Mouse (Mus musculus) Muller cell, postnatal 12 days (primary cell): Measurements from ENCODE around the gene Phf23.

Experiments used
- DNase-seq: peaks from one replicate; pipeline ENCODE4 v3.0.0-alpha.2; 2015; ENCODE audit errors: inconsistent ontology term

Gene Phf23

DNA sequence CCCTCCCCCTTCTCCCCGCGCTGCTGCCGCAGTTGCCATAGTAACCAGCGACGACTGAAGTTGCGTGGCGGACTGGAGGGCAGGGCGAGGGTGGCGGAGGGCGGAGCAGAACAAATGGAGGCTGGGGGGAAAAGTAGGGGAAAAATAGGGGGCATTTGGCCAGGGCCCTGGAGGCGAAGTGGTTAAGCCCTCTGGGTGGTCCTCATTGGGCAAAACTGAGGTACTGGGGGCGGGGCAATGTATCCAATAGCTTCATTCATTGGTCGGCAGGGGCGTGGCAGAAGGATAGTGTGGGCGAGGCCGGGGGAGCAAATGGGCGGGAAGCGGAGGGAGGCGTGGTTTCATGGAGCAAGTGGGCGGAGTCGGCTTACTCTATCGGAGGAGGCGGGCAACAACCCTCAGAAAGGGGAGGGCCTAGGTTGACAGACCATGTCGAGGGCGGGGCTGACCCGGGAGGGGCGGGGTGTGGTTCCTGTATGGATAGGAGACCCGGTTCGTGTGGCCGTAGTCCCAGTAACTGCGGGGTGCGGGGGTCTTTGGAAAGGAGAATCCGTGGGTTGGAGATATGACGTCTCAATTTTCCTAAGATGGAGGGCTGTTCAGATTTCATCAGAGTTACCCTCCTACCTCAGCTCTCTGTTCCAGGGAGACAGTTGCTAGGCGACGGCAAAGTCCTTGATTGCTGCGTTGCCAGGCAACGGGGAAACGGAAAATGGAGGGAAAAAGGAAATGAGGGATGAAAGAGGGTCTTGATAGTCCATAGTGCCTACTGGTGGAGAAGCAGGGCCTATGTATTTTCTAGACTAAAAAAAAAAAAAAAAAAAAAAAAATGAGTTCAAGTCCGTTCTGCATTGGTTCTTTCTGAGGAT is 25.9 kb downstream of the Phf23 start:
- DNase-seq = peak; percentile 99

DNA sequence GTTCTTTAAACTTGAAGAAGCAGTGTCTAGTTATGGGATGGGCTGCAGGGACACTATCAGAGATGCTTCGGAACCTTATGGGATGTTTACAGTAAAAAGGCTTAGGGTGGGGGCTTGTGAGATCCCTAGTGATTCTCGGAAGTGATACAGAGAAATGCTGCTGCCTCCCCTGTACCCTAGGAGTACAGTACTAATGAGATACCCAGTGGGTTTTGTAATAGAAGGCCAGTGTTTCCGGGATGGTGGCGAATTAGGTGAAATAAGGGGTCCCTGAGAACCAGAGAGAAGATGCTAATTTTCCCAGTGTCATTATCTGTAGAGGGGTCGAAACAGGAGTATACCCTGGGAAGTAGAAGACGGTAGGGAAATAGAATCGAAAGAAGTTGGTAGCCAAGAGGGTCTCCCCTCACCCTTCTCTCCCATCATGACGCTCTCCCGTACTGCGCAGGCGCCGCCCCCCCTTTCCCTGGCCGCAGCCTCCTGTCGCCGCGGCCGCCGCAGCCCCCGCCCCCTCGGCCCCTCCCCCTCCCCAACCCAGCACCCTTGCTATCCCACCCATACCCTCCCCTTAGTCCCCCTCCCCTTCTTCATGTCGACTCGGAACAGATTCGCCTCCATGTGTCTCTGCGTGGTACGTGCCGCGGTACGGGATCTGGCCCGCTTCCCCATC is 28.0 kb downstream of the Phf23 start:
- peak; percentile 52 for DNase-seq

DNA sequence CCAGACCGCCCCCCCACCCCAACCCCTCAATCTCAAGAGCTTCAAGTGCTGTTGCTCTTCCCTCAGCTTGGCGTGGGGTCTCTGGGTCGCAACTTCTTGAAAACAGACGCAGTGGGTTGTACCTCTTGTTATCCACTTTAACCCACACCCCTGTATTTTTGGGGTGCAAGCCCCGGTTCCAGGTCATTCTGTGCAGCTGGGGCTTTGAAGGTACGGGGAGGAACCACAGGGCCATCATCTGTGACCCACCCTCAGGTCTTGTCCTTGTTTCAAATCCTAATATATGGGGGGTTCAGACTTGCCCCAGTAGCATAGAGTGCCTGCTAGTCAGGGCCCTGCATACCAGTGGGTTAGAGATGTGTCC is 28.6 kb downstream of the Phf23 start:
- DNase-seq = no peak

DNA sequence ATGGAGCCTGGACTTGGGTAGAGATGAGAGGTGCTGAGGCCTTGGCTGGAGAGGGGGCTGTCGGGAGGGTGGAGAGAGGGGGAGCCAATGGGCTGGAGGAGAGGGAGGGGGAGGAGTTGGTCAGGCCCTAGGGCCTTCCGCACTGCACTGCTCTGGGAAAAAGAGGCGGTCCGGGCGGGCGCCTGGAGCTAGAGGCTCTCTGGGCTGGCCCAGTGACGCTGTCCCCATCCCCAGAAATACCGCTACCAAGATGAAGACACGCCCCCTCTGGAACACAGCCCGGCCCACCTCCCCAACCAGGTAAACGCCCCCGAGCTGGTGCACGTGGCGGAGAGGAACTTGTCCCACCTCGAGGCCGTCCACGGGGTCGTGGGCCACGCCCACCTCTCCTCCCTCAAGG is 31.1 kb downstream of the Phf23 start:
- peak; percentile 93 for DNase-seq

DNA sequence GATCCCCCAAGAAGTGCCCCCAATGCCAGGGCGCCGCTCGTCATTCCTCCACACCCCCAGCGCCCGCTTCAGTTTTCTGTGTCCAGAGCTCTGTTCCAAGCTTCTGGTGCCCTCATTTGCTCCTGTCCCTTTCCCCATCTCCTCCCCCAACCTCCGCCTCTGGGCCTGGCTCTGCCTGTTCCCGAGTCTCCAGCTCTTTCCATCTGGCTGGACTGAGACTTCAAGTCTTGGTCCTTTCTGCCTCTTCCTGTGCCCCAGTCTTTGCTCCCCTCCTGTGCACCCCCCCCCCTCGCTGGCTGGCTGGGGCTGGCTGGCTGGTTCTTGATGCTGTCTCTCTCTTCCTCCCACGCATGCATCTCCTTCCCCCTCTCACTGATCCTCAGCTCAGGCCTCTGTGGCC is 31.8 kb downstream of the Phf23 start:
- peak; percentile 72 for DNase-seq

DNA sequence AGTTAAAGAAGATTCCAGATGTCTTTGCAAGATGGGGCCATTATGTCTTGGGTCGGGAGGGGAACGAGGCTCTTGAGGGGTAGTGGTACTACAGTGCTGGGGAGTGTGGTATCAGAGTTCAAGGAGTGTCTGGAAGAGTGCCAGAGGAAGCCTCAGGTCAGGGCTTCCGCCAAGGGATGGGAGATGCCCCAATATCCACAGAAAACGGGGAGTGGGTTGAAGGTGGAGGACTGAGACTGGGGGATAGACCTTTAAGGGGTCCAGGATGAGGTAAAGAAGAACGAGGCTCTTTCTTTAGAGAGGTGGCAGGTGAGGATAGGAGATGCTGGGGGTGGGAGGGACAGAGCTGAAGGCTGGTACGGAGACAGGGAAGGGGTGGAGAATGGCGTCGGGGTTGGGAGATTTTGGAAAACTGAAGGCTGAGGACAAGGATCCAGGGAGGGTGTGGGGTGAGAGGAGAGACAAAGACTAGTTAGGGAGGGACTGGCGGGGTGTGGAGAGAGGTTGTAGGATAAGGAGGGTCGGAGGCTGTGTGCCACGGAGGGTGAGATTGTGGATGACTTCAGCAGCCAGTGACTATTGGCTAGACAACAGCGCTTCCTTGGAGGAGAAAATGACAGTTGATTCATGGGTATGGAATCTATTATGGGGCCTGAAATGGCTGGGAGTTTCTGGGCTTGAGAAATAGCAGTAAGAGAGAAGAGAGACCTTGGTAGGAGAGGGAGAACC is 33.0 kb downstream of the Phf23 start:
- DNase-seq = no peak

DNA sequence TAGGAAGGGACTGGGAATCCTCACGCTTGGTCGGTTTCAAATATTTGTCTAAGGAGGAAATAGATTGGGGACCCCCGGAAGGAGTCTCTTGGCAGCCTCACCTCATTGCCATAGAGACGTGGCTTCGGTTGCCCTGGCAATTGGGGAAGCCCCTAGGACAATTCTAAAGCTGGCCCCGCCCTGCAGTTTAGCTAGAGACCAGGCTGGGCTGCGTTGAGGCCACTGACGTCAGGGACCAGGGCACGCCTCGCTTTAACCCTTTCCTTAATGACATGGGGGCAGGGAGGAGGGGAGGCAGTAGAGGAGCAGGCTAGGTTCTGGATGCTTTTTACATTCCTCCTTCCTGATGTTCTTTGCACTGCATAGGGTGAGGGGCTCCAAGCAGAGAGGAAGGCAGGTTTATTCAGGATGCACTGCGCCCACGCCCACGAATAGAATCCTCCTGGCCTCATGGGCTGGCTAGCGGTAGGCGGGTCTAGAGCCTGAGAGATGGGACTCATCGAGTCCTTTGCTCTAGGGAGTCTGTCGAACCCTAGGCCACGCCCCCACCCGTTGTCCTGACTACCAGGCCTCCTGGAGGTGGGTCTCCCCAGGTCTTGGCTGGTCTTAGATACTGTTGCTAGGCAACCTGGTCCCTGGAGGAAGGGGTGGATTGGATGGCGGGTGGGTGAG is 33.7 kb downstream of the Phf23 start:
- peak; percentile 97 for DNase-seq

DNA sequence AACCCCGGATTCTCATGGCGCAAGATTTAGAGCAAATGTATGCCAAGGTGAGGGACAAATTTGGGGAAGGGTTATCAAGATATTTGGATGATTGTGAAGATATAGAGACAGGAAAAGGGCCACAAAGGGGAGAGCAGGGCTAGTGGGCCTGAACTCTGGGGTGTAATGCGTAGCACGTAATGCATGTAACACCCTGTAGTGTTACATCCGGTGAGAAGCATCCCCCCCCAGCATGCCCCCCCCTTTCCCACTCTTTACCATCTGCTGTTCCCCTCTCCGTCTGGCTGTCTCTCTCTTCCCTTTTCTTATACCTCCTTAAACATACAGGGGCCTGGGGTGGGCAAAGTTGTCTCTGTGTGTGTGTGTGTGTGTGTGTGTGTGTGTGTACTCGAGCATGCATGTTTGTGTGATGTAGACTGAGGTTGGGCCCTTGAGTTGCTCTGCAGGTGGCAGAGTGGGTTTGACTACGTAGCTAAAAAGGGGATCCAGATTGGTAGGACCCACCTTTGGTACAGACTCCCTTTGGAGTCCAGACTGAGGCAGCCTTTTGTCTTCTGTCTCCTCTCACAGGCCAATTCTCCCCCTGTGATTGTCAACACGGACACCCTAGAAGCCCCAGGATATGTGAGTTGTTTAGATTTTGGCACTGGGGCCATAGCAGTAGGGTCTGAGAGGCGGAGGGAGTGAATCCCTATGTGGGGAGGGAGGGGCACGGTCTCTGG is 34.4 kb downstream of the Phf23 start:
- no peak for DNase-seq

DNA sequence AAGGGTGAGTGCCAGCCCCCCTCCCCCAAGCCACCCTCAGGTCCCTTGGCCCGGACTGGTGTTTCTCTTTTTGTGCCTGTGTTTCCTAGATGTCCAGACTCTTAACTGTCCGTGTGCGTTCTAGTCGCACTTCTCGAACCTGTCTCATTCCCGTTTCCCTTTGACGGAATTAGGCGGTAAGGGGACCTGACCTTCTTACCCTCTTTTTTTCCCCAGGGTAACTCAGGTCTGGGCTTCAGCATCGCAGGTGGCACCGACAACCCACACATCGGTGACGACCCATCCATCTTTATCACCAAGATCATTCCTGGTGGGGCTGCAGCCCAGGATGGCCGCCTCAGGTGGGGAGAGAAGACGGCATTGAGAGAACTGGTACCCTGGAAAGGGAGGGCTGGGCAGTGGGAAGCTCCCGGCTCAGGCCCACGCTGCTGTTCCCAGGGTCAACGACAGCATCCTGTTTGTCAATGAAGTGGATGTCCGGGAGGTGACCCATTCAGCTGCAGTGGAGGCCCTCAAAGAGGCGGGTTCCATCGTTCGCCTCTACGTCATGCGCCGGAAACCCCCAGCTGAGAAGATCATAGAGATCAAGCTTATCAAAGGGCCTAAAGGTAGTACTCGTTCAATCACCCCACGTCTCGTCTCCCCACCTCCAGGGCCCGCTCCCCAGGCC is 35.2 kb downstream of the Phf23 start:
- no peak for DNase-seq

DNA sequence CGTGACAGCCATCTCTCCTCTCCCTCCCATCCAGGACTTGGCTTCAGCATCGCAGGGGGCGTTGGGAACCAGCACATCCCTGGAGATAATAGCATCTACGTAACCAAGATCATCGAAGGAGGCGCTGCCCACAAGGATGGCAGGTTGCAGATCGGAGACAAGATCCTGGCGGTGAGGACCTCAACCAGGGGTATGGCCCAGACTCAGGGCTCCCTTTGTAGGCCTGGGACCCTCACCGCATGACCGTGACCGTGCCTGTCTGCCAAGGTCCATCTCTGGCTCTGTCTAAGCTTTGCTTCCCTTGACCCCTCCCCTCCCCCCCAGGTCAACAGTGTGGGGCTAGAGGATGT is 35.7 kb downstream of the Phf23 start:
- no peak for DNase-seq

DNA sequence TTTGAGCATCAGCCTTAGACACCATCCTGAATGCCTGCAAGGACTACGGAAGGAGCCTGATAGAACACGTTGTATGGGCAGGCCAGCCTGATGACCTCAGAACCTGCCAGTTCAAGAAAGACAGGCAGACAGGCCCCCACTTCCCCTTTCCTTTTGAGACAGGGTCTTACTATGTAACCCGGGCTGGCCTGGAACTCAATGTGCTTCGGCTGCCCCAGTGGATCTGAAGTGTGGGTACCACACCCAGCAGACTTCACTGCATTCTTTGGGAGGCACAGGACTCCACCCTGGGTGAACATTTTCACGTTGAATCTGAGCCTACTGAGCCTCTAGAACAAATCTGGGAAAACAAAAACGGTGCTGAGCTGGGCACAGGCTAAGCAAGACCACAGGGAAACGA is 42.6 kb downstream of the Phf23 start:
- DNase-seq = no peak

DNA sequence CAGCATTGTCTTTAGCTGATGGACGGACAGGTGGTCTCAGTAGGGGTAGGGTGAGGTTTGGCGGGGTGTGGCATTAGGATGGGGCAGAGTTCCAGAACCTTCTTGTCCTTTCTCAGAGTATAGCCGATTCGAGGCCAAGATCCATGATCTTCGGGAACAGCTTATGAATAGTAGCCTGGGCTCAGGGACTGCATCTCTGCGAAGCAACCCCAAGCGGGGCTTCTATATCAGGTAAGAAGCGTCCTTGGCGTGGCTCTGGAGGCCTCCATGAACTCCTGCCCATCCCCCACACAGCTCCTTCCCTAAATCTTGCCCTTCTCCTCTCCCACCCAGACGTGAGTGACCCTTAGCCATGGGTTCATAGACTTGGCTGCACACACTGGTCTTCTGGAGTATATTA is 44.1 kb downstream of the Phf23 start:
- DNase-seq = no peak

DNA sequence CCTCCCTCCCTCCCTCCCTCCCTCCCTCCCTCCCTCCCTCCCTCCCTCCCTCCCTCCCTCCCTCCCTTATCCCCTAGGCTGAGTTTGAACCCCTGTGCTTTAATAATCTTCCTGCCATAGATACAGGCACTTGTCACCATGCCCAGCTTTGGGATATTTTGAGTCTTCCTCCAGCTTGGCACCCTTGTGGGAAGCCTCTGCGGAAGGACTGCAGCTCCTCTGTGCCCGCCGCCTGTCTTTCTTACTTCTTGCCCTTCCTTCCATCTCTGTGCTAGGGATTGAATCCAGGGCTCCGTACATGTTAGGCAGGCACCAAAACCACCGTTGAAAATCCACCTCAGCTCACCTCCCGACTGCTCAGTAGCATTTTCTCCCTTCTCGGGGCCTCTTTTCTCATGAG is 44.6 kb downstream of the Phf23 start:
- no peak for DNase-seq

DNA sequence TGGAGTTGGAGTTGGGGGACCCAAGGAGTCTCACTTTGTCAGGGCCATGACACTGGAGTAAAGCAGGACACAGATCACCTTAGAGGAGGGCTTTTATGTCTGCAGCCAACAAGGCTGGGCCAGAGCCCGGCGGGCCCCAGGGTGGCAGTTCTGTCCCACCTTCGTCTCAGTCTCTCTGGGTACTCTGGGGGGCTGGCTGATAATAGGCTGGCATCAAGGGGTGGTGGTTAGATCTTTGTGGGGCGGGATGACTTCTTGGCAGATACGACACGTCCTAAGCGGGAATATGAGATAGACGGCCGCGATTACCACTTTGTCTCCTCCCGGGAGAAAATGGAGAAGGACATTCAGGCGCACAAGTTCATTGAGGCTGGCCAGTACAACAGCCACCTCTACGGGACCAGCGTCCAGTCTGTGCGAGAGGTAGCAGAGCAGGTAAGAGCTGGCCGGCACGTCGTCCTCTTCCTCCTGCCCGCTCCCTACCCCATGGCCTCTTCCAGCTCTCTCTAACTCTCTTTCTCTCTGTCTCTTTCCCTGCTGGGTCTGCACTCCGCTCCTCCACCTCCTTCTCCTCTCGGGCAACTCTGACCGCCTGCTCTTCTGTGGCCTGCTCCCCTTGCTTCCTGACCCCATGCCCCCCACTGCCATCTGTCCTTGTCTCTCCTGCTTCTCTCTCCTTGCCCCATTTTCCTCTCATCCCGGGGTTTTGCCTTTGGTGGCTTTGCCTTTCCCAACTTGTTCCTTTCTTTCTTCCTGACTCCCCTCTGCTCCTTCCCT is 46.9 kb downstream of the Phf23 start:
- DNase-seq = no peak

DNA sequence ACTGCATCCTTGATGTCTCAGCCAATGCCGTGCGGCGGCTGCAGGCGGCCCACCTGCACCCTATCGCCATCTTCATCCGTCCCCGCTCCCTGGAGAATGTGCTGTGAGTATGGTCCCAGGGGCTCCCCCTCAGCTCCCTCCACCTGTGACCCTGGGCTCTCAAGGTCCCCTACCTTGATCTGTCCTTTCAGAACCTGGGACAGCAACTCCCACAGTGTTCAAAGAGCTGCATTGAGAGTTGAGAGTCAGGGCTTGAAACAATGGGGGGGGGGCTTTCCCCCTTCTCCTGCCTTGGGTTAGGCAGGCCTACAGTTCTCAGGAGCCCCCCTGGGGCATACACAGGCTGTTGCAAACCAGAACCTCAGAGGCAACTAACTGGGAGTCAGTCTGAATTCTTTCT is 48.1 kb downstream of the Phf23 start:
- no peak for DNase-seq

DNA sequence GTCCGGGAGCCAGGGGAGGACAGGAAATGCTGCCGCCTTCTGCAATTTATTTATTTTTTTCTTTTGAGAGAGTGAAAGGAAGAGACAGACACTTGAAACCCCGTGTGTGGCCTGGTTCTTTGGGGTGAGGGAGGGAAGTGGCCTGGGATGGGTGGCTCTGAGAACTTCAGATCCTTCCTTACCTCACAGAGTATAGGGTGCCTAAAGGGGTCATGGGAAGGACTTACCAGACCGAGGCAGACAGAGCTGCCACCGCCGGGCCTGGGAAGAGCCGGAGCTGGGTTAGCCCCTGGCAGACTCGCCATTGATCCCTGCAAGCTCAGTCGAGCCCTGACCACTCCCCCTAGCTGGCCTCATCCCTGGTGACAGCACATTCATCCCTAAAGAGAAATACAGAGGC is 49.9 kb downstream of the Phf23 start:
- no peak for DNase-seq

DNA sequence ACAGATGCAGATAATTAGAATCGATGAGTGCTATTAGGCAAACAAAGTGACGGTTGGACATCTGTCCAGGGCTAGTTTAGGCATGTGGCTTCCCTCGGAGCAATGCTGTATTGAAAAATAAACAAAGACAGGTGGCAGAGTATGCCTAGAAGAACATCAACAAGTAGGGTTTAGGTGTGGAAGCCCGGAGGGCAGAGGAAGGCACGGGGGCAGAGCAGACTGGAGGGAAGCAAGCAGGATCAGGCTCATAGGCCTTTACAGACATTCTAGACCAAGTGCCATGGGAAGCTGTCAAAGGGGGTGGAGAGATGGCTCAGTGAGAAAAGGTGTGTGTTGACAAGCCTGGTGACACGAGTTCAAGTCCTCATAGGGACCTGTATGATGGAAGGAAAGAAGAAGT is 53.8 kb downstream of the Phf23 start:
- no peak for DNase-seq
